Mouse (Mus musculus) testis, postnatal 14 days (tissue): ENCODE data around the gene Rplp0.
"Not testable (repeated sequence)": the region's sequence is repeated elsewhere in the genome, so short reads cannot be mapped to it uniquely, and the experiment has no call there.

Experiments
- DNase-seq: peaks from one replicate; pipeline ENCODE4 v3.0.0; 2021; ENCODE audit warnings: low spot score

The Rplp0 gene

DNA sequence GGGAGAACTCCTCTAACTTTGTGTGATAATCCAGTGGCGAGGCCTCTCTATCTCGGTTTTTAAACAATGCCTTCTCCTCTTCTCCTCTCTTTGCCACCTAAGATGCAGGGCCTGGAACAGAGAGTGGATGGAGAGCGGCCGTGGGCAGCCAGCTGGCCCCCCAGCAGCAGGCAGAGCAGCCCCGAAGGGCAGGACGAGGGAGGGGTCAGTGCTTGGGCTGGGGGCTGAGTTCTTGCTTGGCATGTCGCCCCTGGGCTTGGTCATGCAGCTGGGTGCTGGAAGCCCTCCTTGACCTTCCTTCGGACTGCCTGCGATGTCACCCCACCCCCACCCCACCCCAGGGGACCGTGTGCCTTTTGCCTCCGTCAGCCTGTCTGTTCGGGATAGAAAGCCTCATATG is 7.9 kb upstream of the Rplp0 start:
- no peak for DNase-seq

- DNase-seq, result no peak
Measured at GRCm38 (mm10) chr5:115551799-115552198, 7.5 kb upstream of the Rplp0 start.

DNA sequence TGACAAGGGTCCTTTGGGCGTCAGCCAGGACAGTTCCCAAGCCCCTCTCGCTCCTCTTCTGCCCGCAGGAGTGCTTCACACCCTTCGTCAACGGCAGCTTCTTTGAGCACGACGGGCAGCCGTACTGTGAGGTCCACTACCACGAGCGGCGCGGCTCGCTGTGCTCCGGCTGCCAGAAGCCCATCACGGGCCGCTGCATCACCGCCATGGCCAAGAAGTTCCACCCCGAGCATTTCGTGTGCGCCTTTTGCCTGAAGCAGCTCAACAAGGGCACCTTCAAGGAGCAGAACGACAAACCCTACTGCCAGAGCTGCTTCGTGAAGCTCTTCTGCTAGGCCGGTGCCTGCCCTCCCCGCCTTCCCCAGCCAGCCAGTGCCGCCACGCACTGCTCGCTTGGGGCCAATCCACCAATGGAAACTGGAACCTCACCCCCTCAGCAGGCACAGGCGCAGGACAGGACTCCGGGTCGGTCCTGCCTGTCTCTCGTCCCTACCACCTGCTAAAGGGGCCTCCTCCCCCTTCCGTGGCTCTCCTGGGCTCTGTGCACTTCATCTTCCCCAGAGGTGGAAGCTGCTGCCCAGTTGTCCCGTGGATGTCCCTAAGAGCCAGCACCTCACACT is 5.4 kb upstream of the Rplp0 start:
- DNase-seq, result no peak

GRCm38 (mm10) chr5:115554536-115555291 is 4.6 kb upstream of the Rplp0 start:
- peak; percentile 71 for DNase-seq

DNA sequence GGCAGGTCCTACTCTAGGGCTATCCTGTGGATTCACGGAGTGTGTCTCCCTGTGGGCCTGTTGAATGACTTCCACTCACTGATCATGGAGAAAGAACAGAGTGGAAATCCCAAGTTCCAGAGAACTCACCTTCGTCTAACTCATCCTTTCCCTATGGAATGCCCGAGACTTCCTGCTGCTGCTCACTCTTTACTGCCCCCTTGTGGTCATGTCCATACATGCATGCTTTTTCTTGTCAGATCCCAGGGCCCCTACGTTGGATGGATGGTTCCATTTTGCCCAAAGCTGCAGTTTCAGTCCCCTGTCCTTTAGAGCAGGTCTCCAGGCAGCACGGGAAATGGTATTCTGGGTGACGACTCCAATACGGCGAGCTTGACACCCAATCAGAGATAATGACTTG is 3.0 kb upstream of the Rplp0 start:
- peak; percentile 72 for DNase-seq

DNA sequence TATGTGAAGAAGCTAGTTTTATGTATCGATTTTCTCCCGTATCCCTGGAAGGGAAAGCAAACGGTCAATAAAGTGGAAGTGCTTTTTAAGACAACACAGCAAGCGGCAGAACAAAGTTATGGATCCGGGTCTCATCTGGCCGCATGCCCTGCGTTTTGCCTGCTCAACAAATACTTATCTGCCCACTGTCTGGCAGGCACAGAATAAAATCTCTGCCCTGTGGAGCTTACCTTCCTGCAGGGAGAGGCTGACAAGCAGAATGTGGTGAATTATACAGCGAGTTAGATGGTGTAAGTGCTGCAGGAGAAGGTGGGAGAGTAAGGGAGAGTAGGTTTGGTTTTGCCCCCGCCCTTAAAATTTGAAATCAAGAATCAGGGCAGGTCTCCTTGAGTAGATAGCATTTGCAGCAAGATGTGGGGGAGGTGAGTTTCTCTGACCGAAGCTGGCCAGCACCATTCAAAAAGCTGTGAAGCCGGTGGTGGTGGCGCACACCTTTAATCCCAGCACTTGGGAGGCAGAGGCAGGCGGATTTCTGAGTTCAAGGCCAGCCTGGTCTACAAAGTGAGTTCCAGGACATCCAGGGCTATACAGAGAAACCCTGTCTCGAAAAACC is 979 bp upstream of the Rplp0 start:
- DNase-seq, result no peak

GRCm38 (mm10) chr5:115560336-115560905 is 1.2 kb downstream of the Rplp0 start:
- no peak for DNase-seq

GRCm38 (mm10) chr5:115563771-115564585 is 4.7 kb downstream of the Rplp0 start:
- no peak for DNase-seq

DNA sequence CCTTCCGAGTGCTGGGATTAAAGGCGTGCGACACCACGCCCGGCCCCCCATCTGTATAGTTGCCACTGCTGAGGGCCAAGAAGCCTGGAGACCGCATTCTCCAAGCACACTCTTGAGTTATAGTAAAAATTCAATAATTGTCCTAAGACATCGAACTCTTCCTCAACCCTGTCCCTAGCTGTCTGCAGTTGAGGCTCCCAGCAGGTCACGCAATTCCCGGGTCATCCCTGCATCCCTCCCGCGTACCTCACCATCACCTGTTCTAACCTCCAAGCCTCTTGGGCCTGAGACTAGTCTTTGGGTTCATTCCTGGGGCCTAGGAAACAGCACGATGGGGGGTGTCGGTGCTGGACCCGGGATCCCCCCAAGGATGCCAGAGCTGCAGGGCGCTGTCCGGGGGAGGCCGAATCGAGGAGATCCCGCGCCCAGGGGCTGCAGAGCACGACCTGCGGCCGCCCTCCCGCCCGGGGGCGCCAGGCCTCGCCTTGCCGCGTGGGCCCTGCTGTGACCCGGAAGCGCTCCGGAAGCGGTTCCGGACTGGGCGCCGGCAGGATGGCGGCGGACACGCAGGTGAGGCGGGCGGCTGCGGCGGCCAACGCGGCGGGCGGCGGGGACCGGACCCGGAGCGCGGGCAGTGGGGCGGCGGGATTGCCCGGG is 5.6 kb downstream of the Rplp0 start, which contains the start of gene Gcn1l1:
TSS of gene Gcn1l1 (plus strand) at position 518 of the 657 bp plus-strand sequence.
- DNase-seq, result peak; percentile 85

DNA sequence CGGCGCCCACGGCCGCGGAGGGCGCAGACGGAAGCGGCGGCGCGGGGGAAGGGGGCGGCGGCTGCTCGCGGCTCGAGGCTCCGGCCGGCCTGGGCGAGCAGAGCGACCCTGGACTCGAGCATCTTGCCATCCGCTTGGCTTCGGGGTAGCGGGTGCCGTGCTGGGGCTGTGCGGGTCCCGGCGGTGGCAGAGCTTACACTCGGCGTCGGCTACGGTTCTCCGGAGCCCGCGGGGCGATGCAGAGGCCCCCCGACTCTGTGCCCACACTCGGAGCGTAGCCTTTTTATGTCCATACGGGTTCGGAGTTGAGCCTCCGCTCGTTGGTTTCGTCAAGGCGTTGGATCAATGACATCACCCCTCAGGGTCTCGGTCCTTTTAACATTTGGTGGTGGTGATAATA is 6.1 kb downstream of the Rplp0 start:
- no peak for DNase-seq

DNA sequence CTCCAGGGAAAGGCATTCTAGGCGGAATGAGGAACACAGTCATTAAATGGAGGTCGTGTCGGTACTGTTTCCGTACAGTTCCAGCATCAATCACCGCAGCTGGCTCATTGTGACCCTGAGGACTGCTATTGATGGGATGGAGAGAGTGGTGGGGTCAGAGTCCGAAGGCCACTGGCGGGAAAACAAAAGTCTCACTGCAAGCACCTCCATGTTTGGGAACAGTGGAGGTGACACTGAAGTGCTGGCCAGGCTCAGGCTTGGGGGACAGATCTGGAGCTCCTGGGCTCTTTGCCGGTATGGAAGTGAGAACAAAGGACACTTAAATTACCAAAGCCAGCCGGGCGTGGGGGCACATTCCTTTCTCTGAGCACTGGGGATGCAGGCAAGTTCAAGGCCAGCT is 9.4 kb downstream of the Rplp0 start:
- peak; percentile 75 for DNase-seq

DNA sequence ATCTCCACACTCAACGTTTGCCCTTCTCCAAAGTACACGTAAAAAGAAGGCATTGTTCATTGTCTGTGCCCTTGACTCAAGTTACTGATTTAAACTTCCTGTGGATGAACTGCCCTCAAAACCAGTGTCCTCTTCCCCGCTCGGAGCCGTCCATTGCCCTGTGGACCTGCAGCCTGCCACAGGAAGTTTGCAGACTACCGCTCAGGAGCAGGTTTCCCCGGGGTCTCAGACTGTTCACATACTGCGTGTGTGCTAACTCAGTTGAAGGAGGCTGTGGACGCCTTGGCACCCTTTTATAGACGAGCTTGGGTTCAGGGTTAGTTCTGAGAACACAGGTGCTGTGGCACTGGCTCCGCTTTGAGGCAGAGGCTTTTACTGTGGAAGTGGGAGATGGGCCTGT is 10.0 kb downstream of the Rplp0 start:
- peak; percentile 47 for DNase-seq

DNA sequence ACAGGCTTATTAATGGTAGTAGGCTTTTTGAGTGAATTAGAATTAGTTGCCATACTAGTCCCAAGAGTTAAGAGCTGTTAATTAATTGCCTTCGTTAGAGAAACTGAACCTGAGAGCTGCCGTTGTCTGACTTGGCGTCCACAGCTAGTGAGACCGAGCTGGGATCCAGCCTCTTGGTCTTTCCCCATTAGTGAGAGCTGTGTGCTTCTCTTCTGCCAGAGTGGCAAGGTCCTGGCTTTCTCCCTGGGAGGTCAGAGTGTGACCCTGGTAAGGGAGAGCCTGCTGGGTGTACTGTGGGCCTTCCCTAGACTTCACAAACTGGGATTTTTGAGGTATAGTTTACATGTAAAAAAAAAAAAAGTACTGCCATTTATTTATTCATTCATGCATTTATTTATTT is 10.5 kb downstream of the Rplp0 start:
- no peak for DNase-seq

- no peak for DNase-seq
Measured at GRCm38 (mm10) chr5:115571086-115571485, 11.8 kb downstream of the Rplp0 start.

GRCm38 (mm10) chr5:115572679-115573535 is 13.6 kb downstream of the Rplp0 start:
- DNase-seq, result no peak

- DNase-seq, result no peak
Measured at GRCm38 (mm10) chr5:115574992-115575391, 15.7 kb downstream of the Rplp0 start.

DNA sequence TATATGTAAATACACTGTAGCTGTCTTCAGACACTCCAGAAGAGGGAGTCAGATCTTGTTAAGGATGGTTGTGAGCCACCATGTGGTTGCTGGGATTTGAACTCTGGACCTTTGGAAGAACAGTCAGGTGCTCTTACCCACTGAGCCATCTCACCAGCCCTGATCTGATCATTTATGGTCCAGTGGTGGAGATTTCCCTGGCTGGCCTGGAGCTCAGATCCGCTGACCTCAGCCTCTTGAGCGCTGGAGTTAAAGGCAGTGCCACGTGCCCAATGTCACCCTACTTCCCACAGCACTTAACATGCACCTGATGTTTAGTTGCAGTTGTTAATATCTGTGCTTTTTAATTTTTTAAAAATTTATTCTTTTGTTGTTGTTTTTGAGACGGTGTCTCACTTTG is 18.4 kb downstream of the Rplp0 start:
- not testable (repeated sequence) for DNase-seq

DNA sequence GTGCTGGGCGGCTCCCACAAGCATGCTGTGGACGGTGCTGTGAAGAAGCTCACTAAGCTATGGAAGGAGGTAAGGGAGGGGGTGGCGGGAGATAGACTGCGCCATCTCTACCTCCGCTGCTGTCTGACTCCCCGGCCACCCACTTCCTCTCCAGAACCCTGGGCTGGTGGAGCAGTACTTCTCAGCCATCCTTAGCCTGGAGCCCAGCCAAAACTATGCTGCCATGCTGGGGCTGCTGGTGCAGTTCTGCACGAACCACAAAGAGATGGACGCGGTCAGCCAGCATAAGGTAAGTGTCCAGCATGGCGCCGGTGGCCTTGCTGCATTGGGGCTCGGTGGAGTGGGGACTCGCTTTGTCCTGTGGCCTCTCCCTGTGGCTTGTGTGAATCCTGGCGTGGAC is 19.7 kb downstream of the Rplp0 start:
- DNase-seq, result no peak

DNA sequence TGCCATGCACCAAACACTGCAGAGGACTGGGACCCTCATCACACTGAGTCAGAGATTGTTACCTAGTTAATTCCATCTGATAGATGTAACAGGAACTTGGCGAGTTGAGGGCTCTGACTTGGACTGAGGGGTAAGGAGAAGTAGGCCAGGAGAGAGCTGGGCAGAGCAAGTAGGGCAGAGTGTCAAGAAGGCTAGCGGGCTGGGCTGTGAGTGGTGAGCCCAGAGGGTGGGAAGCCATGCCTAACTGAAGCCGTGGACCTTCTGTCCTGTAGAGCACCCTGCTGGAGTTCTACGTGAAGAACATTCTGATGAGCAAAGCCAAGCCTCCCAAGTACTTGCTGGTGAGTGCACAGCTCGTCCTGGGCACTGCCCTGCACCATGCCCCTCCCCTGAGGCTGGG is 20.1 kb downstream of the Rplp0 start:
- DNase-seq, result no peak

DNA sequence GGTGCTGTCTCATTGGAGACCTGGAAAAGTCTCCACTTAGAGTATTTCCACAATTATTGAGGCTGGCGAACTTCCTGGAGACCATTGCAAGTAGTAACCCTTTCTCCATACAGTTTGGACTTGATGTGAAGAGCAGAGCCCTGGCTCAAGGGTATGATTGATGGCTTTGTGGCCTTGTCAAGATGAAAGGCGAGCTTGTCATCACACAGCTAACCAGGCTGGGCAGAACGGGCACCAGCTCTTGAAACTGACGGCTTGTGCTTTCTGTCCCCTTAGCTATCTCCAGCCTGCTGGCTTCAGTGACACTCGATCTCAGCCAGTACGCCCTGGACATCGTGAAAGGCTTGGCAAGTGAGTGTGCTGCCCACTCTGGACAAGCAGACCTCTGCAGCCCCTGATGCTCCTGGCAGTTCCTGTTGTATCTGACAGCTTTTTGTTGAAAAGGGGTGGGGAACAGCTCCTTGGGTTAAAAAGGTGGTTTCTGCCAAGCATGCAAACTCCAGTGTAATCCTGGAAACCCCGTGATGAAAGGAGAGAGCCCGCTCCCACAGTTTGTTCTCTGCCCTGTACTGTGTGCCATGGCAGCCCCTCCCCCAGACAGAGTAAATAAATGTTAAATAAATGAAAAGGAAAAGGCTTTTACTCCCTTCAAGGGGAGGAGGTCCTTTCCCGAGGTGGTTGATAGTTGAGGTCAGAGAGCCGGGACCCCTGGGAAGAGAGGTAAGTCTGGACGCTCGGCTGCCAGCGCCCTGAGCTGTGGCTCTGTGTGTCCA is 21.1 kb downstream of the Rplp0 start:
- no peak for DNase-seq
